Mouse (Mus musculus) thymus, postnatal 25 days (tissue): Measurements from ENCODE around the gene Timm50.
A peak's percentile ranks its signal among the peaks of the same experiment; 100 is the strongest.

ENCODE experiments used
- DNase-seq: peaks from one replicate; pipeline ENCODE4 v3.0.0; 2022

Timm50 gene

DNA sequence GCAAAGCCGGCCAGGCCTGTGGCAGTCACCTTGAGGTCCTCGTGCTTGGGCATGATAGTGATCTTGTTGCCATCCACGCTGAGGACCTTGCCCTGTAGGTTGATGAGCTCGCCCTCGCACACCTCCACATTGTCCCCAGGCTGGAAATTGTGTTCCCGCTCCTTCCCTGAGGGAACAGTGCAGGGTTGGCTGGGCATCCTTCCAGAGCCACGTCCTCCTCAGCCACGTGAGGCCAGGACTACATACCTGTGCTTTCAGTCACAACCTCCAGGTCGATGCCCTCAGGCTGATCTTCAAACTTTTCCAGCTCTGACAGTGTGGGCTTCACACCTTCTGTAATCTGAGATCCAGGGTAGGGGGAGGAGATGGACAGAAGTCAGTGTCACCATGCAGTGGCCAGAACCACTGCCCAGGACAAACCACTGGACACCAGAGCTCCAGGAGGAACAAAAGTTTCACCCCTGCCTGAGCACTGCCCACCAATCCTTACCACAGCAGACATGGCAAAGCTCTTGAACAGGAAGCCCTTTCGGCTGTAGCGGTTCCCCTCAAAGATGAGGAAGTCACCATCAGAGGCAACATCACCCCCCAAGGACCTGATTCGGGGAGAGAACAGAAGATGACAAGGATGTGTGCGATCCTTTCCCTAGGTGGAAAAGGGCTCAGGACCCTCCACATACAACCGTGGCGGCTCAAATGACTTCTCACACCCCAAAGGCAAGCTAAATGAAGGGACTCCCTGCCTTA is 10.3 kb upstream of the Timm50 start:
- DNase-seq: no peak

DNA sequence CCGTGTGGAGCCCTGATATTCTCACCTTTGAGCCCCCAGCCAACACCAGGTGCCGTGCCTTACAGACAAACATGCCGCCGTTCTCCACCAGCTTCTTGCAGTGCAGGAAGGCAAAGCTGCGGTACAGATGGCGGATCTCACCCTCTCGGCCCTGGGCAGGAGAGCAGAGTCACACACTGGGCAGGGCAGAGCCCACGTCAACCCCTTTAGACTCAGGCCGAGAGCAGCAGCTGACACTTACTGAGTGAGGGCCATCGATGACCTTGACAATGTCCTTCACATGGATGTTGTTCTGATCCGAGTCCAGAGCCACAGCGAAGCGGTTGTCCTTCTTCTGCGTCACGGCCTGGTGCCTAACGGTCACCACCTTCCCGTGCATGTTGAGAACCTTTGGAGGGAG is 6.8 kb upstream of the Timm50 start:
- DNase-seq: no peak

DNA sequence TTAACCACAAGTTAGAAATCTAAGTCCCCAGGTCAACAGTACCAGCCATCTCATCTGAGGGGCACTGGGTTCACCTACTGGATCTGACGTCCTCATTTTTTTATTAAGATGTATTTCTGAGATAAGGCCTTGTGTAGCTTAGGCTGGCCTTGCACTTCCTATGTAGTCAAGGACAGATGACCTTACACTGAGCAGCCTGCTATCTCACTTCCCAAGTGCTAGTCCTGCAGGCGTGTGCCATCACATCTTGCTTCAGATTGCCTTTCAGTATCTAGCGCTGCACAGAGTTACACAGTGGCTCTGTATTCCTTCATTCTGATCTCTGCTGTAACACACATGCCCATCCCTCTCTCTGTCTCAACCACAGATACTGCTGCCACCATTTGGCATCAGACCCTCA is 6.2 kb upstream of the Timm50 start:
- DNase-seq: no peak

DNA sequence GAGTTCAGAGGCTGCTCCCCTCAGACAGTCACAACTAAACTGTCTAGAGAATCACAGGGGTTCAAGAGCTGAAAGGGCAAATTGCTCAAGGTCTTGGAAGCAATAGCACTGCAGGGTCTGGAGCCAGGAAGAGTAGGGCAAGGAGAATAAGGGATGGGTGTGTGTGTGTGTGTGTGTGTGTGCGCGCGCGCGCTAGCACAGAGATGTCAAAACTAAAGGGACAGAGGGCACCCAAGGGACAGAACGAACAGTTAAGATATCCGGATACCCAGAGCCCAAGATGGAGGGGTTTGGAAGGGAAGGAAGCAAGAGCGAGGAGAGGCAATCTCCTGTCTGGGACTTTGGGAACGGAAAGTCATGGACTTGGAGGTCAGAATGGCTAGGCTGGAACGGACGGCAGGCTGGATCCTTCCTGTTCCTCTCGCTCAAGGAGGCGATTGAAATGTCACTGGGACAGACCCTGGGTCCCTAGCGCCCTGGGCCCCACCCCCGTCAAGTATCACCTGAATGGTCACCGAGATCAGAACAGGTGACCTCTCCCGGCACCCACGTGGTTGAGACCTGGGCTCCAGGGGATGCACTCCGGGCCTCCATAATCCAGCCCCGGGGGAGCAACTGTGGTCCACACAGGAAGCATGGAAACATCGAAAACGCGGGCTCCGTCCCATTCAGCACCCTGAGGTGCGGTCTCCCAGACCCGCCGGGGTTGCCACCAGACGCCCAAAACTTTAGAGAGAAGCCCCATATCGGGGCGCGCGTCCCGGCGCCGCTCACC is 534 bp downstream of the Timm50 start:
- DNase-seq: no peak

DNA sequence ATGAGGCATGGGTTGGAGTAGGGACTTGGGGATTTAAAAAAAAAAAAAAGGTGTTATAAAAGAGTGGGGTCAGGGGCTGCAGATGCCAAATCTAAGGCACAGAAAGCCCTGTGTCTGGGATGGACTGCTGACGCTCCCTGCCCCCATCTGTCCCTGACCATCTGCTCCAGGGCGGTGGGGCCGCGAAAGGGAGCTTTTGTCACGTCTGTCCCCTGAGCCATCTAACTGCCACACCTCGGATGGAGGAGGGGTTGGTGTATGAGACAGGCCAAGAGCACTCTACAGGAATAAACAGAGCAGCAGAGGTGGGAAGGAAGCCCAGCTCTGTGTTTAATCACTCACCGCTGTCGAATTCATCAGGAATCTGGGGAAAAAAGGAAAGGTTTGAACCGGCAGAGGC is 2.1 kb downstream of the Timm50 start:
- DNase-seq: no peak

DNA sequence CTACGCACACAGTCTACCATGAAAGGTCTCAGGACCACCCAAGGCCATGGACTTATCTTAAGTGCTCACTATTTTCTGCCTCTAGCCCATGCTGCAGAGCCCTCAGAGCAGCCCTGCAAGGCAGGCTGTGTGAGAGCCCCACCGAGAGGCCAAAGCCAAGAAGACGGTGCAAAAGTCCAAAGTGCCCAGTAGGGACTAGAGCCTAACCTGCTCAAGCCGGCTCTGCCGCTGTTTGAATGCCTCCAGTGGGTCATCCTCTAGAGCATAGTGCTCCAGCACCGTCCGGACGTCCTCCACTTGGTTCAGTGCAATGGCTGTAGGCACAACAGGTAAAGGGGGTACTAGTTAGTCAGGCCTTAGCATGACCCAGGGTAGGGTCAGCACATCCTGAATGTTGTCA is 5.7 kb downstream of the Timm50 start:
- no peak for DNase-seq

DNA sequence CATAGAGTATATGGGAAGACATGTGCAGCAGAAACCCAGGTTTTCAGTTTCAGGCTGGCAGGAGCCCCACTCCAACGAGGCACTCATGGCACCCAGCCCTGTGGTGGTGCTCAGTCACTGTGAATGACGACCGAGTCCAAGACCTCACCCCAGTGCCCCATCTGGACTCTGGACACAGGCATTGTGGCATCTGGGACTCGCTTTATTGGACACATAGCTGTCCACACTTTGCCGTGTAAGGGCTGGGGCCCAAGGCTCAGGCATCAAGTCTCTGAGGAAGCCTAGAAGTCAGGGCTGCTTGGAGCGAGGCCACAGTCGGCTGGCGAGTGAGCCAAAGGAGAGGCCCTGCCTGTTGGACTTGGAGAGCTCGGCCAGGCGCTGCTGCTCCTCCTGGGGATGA is 6.2 kb downstream of the Timm50 start:
- DNase-seq: no peak

DNA sequence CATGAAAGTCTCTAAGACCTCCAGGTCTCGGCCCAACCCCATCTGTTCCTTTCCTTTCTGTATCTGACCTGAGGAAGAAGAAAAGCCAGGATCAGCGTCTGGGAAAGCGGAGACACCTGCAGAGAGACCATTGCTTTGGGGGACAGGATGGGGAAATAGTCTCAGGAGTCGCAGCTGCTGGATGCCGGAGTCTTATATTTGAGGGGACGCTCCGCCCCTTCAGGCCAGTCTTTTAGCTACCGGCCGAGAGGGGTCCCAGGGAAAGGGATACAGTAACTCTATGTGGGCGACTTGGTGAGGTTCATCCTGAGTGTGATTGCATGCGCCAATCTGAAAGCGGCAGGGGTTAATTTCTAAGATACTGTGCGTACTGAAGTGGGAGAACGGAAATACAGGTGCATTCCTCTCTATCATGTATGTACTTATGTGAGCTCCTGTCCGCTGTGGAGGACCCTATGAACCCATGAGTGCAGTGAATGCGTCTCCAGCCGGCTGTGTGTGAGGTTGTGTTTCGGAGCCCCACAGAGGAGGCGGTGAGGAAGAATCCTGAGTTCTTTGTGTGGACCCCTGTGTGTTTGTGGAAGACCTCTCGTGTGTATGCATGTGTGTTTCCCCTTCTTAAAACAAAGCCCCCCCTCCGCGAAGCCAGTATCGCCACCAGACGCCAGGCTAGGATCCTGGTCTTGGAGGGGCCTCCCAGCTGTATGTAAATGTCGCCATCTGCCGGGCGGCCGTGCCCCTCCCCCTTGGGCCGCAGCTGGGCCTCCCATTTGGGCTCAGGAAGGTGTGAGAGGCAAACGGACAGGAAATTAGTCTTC is 10.0 kb downstream of the Timm50 start, which contains the start of gene Dll3:
Dll3 (minus strand) TSS at position 623 of the 818 bp plus-strand sequence.
- DNase-seq: peak; percentile 65

DNA sequence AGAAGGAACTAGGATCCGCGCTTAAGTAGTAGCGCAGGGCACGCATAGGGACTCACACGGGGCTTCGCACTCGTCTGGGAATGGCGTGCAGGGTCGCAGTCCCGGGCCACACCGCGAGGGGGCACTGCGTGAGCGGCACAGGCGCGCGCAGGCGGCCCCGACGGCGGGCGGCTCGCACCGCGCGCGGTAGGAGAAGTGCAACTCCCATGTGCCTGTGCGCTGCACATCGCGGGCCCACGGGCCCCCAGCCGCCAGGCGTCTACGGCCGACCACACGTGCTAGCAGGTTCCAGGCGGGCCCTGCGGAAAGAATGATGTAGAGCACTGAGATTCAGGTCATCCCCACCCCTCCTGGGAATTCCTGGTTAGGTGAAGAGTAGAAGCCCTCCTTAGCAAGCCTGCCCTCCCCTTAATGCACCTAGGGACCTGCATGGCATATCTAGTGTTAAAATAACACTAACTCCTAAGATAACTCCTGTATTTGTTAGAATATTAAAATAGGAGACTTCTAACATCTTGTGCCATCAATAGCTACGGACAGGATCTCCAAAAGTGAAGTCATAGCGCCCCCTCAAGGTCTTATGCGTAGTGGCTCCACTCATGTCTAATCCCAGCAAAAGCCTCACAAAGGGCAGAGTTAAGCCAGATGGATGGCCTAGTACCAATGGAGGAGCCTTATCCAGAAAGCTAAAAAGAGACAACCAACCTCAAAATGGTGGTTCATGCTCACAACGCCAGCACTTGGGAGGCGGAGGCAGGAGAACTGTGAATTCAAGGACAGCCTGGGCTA is 12.8 kb downstream of the Timm50 start:
- DNase-seq: peak; percentile 30

DNA sequence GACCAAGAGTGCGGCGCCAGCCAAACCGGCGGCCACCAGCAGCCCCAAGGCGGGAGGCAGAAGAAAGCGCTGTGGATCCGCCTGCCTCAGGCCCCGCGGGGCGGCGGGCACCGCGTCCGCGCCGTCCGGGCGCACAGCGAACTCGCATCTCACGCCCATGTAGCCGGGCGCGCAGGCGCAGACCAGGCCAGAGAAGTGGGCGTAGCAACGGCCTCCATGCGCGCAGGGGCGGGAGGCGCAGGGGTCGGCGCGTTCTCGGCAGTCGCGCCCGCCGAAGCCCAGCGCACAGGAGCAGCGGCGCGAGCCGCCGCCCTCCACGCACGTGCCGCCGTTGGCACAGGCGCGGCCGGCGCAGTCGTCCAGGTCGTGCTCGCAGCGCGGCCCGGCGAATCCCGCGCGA is 17.4 kb downstream of the Timm50 start:
- peak; percentile 19 for DNase-seq

DNA sequence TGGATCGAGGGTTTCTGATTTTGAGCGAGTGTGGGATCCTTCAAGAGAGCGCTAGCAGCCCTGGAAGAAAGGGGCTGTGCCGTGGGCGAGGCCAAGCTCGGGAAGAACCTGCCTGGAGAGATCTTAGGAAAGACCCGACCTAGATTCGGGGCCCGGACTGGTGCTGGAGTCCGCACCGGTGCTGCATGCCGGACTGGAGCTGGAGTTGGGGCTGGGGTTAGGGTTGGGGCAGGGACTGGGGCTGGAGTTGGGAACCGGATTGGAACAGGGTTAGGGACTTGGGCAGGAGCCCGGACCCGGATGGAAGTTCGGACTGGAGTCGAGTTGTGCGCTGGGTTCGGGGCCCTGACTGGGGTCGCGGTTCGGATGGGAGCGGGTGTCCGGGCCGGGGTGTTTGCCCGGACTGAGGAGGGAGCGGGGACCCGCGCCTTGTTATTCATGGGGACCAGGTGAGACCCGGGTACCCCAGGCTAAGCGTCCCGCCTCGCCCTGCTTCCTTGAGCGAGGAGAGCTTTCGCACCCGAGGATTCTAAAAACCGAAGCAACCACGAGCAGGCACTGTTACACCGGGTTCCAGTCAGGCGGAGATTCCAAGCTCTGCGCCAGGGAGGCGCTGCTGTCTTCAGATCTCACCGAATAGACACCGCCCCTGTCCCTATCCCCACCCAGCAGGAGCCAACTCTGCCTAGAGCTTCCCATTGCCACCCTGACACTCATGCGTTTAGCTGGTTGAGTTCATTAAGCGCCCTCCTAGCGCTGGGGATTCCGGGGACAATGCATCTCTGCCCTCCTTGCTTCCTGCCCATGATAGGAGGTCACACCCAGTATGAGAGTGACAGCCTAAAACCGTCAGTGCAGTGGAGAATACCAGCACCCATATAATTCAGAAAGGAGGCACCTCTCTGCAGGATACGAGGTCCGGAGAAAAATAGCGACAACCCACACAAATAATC is 21.0 kb downstream of the Timm50 start, which contains the start of gene Selenov:
Selenov (minus strand) TSS at position 549 of the 953 bp plus-strand sequence.
- no peak for DNase-seq

DNA sequence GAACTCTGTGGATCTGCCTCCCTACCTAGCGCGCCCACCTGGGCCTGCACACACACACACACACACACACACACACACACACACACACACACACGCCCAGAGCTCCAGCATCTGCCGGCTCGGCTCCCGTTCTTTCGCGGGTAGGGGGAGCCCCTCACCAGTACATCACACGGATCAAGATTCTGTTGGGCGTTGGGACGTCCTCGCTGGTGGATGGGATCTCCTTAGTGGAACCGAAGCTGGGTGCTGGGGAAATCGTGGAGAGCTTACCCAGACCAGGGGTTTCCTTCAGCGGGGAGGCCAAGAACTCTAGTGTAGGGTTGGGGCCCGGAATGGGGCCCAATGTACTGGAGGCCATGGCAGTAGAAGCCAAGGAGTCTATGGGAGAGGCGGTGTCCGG is 21.7 kb downstream of the Timm50 start:
- peak; percentile 14 for DNase-seq

DNA sequence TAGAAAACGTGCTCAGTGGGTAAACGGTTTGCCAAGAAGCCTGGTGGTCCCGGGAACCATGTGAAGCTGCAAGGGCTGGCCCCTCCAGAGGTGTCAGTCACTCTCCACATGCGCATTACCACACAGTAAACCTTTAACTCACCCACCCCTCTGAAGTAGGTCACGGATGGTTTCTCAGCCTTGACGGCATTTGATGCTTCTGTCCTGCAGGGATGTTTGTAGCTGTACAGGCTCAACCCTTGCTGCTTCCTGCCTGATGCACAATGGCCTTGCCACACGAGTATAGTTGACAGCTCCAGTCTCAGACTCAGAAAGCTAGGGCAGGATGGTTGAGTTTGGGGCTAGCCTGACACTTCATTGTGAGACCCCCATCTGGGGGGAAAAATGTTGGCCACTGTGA is 31.2 kb downstream of the Timm50 start:
- peak; percentile 38 for DNase-seq

DNA sequence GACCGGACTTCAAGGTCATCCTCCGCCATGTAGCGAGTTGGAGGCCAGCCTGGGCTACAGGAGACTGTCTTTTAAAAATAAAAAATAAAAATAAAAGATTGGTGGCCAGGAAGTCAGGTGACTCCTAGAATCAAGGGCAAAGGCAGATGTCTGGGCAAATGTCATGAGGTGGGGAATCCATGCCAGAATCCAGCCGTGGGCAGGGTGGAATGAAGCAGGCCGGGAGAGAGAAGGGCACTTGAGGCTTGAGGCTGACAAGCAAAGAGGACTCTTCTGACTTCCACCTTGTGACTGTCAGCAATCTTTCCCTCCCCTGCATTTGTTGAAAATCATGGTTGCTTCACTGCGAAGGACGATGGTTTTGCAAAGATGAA is 33.6 kb downstream of the Timm50 start:
- no peak for DNase-seq

DNA sequence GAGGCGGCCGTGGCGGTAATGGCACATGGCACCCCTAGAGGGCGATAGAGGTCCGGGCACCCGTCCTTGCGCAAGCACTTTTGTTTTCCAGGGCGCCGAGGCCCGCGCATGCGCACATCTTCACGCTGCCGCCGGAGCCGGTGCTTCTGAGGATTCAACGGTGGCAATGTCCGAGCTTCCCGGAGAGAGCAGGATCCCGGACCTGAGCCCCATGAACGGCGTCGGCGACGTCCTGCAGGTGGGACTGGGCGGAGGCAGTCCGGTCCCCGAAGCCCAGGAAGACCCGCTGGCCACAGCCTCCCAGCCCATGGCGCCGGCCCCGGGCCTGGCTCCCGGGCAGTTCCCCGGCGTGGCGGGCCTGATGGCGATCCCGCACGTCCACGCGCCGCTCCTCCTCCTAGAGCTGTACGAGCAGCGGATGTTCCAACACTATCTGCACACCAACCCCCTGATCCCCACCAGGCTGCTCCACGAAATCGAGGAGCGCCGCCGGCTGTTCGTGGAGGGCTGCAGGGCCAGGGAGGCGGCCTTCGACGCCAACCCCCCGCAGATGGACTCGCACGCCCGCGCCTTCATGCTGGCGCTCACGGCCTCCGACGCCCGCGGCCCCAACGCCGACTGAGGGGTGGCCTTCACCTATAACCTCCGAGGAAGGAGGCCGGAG is 34.1 kb downstream of the Timm50 start, which contains the start of gene Eid2b:
Eid2b (plus strand) TSS at position 125 of the 664 bp plus-strand sequence.
- DNase-seq: peak; percentile 95

DNA sequence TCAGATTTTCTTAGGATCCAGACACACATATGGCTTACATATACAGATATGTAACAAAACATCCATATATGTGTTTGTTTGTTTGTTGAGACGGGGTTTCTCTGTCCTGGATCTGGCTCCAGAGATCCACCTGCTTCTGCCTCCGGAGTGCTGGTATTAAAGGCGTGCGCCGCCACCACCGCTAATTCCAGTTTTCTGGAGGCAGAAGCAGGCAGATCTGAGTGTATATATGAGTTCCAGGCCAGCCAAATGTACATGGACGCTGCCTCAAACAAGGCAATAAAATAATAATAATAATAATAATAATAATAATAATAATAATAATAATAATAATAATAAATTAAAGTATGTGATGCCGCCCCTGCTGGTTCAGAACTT is 34.6 kb downstream of the Timm50 start:
- no peak for DNase-seq

DNA sequence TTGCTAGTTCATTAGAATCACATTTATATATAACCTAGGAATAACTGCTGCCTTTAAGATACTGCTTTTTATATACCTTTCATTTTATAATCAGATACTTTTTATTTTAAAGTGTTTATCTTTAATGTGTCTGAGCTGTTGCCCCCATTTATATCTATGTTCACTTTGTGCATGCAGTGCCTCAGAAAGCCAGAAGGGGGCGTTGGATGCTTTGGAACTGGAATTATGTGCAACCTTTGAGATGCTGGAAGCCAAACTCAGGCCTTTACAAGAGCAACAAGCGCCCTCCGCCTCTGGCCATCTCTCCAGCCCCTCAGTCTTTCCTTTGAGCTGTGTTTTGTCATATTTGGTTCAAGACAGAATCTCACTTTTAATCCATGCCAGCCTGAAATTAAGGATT is 40.1 kb downstream of the Timm50 start:
- no peak for DNase-seq

DNA sequence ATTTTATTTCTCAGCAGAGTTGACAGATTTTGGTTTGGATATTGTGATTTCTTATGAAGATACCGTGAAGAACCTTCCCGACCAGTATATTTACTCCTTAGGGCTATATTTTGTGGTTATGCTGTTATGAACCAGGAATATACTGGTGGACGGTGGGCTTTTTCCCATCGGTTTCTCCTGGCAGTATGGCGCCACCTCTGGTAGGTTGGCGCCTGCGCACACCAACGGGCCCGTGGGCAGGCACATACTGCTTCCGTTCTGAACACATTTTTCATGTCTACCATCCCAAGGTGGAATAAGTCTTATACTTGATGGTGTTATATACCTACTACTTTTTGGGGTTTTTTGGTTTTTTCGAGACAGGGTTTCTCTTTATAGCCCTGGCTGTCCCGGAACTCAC is 42.5 kb downstream of the Timm50 start:
- no peak for DNase-seq

DNA sequence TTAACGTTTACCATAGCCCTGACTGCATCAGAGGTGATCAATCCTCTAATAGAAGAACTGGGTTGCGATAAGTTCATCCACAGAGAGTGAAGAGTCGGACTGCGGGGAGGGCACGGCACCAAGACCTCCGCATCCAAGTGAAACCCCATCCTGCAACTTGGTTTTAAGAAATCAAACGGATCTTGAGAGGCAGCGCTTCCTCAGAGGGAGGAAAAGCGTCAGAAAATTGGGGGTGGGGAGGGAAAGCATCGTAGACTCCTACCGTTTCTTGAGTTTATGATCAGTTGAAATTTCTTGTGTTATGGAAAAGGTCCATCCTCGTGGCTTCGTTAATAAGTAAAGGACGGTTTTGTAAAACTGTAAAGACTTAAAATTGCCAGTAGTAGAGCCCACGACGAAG is 43.3 kb downstream of the Timm50 start:
- DNase-seq: no peak

DNA sequence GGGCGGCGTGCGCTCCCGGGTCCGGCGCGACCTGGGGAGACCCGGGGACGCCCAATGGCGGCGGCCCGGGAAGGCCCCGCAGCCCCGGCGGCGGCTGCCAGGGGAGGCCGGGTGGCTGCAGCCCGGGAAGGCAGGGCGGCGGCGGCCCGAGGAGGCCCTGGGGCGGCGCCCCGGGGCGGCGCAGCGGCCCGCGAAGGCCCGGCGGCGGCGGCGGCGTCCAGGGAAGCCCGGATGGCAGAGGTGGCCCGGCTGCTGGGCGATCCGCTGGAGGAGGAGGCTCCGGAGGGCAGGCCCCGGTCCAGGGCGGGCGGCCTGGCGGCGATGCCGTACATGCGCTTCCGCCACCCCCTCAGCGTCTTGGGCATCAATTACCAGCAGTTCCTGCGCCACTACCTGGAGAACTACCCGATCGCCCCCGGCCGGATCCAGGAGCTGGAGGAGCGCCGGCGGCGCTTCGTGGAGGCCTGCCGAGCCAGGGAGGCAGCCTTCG is 43.8 kb downstream of the Timm50 start:
- DNase-seq: peak; percentile 47
